Mouse (Mus musculus): ENCODE results near the gene Mbtps2. TPM values are rescaled to one million over a fixed set of nuclear protein-coding genes. Genes with fewer than 3 reads are reported as not detected.

Gene Mbtps2
- total and polyA plus RNA-seq, 3 experiments = 5.8 to 30.2 (median 12.4) TPM

- Histone ChIP-seq H3K27me3 (replicated peaks) (no peaks in the 10 kb centered on the region), H3K79me2 (replicated peaks; ENCODE audit: control insufficient read depth, extremely low read depth, insufficient read depth, poor library complexity, severe bottlenecking) (no peaks in the 10 kb centered on the region), H3K9ac (ENCODE audit: insufficient read depth, low read depth) (no peak overlapping the region), H3K4me3 (replicated peaks in 1 of 3; ENCODE audit: low read depth in 2 of 3, low read length in 2 of 3, poor library complexity in 1 of 3) (no peak overlapping the region), H3K4me1 (ENCODE audit: control insufficient read depth in 1 of 2, insufficient read depth in 2 of 2) (no peaks in the 10 kb centered on the region), H3K36me3 (replicated peaks in 1 of 2; ENCODE audit: control insufficient read depth in 1 of 2, insufficient read depth in 1 of 2, low read length in 1 of 2) (no peaks in the 10 kb centered on the region), H3K27ac (ENCODE audit: insufficient read depth, low read depth) (no peak overlapping the region), H3K9me3 (replicated peaks; ENCODE audit: low read length) (no peaks in the 10 kb centered on the region), H3K4me2 (ENCODE audit: insufficient read depth, low read depth, poor library complexity, severe bottlenecking) (no peak overlapping the region)
- dilution Hi-C loops (cut with MboI; ENCODE audit: extremely low pct_ligation_motif_present, extremely low pct_unique_long_range_greater_than_20kb, low sequenced_read_pairs) = no loop called here
- no peak for TF ChIP-seq MAZ (IDR thresholded peaks at IDR 0.05; ENCODE audit: low read depth, low read length)
- TF ChIP-seq MAX (IDR thresholded peaks at IDR 0.05; ENCODE audit: low read length) = no peak
- no peak for TF ChIP-seq NRF1 (IDR thresholded peaks at IDR 0.05; ENCODE audit: low read depth, low read length)
- no peak for TF ChIP-seq TCF12 (IDR thresholded peaks at IDR 0.05; ENCODE audit: low read depth, low read length)
- TF ChIP-seq UBTF (IDR thresholded peaks at IDR 0.05; ENCODE audit: low read depth, low read length) = no peak
- TF ChIP-seq IRF4 (IDR thresholded peaks at IDR 0.05; ENCODE audit: low read depth, low read length) = no peak
- TF ChIP-seq MEF2A (IDR thresholded peaks at IDR 0.05; ENCODE audit: borderline replicate concordance, low read depth, low read length) = no peak
- TF ChIP-seq E2F4 (IDR thresholded peaks at IDR 0.05; ENCODE audit: insufficient replicate concordance, low read depth, low read length) = no peak
- TF ChIP-seq GABPA (IDR thresholded peaks at IDR 0.05; ENCODE audit: insufficient replicate concordance, low read depth, low read length) = no peak
- DNase-seq (ENCODE audit: extremely low read depth) = no peak
- in situ Hi-C loops (cut with MboI; ENCODE audit: low pct_ligation_motif_present, low pct_unique_long_range_greater_than_20kb, low sequenced_read_pairs) = no loop called here
Observed at GRCm38 (mm10) chrX:157630341-157630740, 31.8 kb upstream of the Mbtps2 start.

GRCm38 (mm10) chrX:157612894-157613293 lies 14.4 kb upstream of the Mbtps2 start:
- Histone ChIP-seq H3K9ac (ENCODE audit: insufficient read depth, low read depth) (no peak overlapping the region), H3K4me1 (ENCODE audit: control insufficient read depth in 1 of 2, insufficient read depth in 2 of 2) (no peaks in the 10 kb centered on the region), H3K27ac (ENCODE audit: insufficient read depth, low read depth) (no peak overlapping the region), H3K4me2 (ENCODE audit: insufficient read depth, low read depth, poor library complexity, severe bottlenecking) (no peak overlapping the region), H3K27me3 (replicated peaks) (no peaks in the 10 kb centered on the region), H3K79me2 (replicated peaks; ENCODE audit: control insufficient read depth, extremely low read depth, insufficient read depth, poor library complexity, severe bottlenecking) (no peaks in the 10 kb centered on the region), H3K9me3 (replicated peaks; ENCODE audit: low read length) (no peaks in the 10 kb centered on the region), H3K36me3 (replicated peaks in 1 of 2; ENCODE audit: control insufficient read depth in 1 of 2, insufficient read depth in 1 of 2, low read length in 1 of 2) (no peaks in the 10 kb centered on the region), H3K4me3 (replicated peaks in 1 of 3; ENCODE audit: low read depth in 2 of 3, low read length in 2 of 3, poor library complexity in 1 of 3) (no peak overlapping the region)
- dilution Hi-C loops (cut with MboI; ENCODE audit: extremely low pct_ligation_motif_present, extremely low pct_unique_long_range_greater_than_20kb, low sequenced_read_pairs) (no loop called here), in situ Hi-C loops (cut with MboI; ENCODE audit: low pct_ligation_motif_present, low pct_unique_long_range_greater_than_20kb, low sequenced_read_pairs) (no loop called here)
- TF ChIP-seq ETS1 (conservative IDR thresholded peaks at IDR 0.05; ENCODE audit: low read depth, low read length) (no peak), ELF1 (IDR thresholded peaks at IDR 0.05; ENCODE audit: low read depth, low read length) (no peak), POLR2AphosphoS2 (IDR thresholded peaks at IDR 0.05; ENCODE audit: low read depth, low read length) (no peak), ZKSCAN1 (IDR thresholded peaks at IDR 0.05; ENCODE audit: borderline replicate concordance, low read depth, low read length) (no peak), GABPA (IDR thresholded peaks at IDR 0.05; ENCODE audit: insufficient replicate concordance, low read depth, low read length) (no peak), CHD1 (IDR thresholded peaks at IDR 0.05; ENCODE audit: low read depth, low read length) (no peak), RCOR1 (conservative IDR thresholded peaks at IDR 0.05; ENCODE audit: low read depth, low read length) (no peak)
- no peak for DNase-seq (ENCODE audit: extremely low read depth)
